Mouse (Mus musculus) c-Kit-positive CD71-positive TER-119-negative erythroid progenitor cells, embryonic 14.5 days (primary cell): Measurements from ENCODE around the gene Mllt3.
A peak's percentile ranks its signal among the peaks of the same experiment; 100 is the strongest.

ENCODE experiments used
- DNase-seq: peaks from one replicate; pipeline ENCODE4 v3.0.0-alpha.2; 2013; ENCODE audit warnings: low read depth

Mllt3 gene

GRCm38 (mm10) chr4:88011870-88012572, 21.1 kb downstream of the Mllt3 start:
- no peak for DNase-seq

DNA sequence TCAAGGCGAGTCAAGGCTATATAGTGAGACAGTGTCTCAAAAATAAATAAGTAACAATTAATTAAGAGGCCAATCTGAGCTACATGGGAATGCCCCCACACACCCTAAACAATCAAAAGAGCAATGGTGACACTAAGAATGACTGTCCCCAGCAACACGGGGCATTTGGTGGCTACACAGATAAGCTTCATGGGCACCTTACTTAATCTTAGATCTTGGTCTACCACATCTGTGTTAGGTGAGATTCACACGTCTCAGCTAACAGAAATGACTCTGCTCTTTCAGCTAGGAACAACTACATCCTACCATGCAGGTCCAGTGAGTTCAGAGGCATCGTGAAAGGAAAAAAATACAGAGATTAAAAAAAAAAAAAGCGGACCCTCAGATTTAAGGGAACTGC, 22.7 kb downstream of the Mllt3 start:
- DNase-seq = no peak

DNA sequence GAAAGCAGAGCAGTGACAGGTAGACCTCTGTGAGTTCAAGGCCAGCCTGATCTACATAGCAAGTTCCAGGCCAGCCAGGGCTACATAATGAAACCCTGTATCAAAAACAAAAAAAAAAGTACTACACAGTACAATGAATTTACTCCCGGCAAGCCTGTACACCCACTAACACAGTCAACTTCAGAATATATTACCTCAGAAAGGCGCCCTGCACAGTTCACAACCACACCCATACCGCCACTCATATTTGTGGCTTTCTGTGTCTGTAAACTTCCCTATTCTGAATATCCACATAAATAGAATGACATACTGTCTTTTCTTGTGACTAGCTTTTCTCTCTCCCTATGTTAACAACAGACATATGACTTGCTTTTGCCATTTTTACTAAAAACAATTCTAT, 27.4 kb downstream of the Mllt3 start:
- DNase-seq = no peak

- peak; percentile 21 for DNase-seq
Observed at GRCm38 (mm10) chr4:88003159-88003948, 29.8 kb downstream of the Mllt3 start.

- no peak for DNase-seq
Observed at GRCm38 (mm10) chr4:87991710-87992109, 41.5 kb downstream of the Mllt3 start.

GRCm38 (mm10) chr4:87990940-87991339, 42.2 kb downstream of the Mllt3 start:
- no peak for DNase-seq

- DNase-seq = no peak
Observed at GRCm38 (mm10) chr4:87985281-87985680, 47.9 kb downstream of the Mllt3 start.

- DNase-seq = no peak
Observed at GRCm38 (mm10) chr4:87984589-87984988, 48.6 kb downstream of the Mllt3 start.

DNA sequence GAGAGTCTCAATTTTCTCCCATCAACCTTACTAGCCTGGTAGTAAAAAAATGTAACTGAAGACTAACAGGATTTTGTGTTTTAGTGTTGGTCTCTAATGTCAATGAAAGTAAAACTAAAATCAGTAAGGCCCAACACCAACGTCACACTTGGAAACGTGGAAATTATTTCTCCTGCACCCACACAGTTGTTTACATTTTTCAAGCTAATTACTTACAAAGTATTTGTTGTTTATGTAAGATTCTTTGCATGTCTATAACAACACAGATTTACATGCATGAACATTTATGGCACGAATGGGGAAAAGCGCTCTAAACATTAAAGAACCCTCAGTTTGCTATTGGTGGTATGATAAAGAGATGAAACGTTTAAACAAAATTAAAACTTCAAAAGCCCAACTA, 49.1 kb downstream of the Mllt3 start:
- DNase-seq = no peak

- DNase-seq = no peak
Observed at GRCm38 (mm10) chr4:87982578-87982977, 50.6 kb downstream of the Mllt3 start.

- DNase-seq = no peak
Observed at GRCm38 (mm10) chr4:87977820-87978448, 55.2 kb downstream of the Mllt3 start.

DNA sequence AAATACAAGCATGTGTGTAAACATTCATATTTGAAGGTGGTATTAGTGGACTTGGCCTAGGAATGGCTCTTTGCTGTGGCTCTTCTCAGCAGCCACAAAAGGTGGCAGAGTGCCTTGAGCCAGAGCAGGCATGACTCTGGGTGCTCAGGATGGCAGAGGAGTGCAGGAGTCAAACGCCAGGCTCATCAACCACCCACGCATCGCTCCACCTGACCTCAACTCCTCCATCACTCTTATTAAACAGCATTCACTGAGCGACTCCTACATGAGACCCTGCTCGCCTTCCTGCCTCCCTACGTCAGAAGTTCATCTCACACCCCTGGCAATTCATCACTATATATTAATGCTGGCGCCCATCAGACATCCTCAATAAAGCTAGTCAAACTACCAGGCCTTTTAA, 67.3 kb downstream of the Mllt3 start:
- DNase-seq = no peak

- peak; percentile 13 for DNase-seq
Observed at GRCm38 (mm10) chr4:87964890-87965289, 68.3 kb downstream of the Mllt3 start.

DNA sequence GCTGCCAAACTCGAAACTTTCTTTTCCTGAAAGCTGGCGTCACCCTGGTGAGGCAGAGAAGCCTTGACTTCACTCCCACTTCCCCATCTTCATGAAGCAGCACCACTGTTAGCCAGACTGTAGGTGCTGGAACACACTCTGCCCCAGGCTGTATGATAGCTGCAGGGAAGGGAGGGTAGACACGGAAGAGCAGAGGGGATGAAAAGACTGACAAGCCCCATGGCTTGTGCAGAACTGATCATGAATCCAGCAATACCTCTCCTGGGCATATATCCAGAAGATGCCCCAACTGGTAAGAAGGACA, 69.4 kb downstream of the Mllt3 start:
- DNase-seq = no peak

GRCm38 (mm10) chr4:87963055-87963772, 70.0 kb downstream of the Mllt3 start:
- DNase-seq = no peak

DNA sequence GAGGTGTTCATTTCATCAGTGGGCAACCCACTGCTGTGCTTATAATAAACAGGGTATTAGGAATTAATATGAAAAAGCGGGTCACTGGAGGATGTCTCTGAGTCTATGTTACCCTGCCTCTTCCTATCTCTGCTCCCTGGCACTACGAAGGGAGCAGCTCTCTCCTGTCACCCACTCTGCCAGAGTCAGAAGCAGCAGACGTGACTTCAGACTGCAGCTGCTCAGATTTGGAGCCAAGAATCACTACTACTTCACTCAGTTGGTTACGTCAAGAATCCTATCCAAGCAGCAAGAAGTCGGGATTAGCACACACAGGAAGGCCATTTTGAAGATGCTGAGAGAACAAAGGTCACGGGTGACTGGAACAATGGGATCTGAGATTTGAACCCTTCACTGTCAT, 71.3 kb downstream of the Mllt3 start:
- no peak for DNase-seq

- DNase-seq = no peak
Observed at GRCm38 (mm10) chr4:87957852-87958251, 75.3 kb downstream of the Mllt3 start.

DNA sequence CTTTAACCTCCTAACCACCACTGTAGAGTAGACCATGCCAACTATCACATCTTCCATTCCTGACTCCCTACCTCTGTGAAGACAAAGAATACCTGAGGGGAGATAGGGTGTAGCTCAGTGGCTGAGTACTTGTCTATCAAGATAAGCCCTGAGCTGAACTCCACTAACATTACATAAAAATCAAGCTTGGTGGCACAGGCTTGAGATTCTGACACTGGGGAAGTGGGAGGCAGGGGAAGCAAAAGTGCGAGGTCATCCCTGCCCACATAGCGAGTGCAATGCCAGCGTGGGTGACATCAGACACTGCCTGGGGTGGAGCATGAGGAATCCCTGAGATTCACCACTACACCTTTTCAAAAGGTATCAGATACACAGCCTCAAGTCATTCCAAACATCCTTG, 76.0 kb downstream of the Mllt3 start:
- no peak for DNase-seq

DNA sequence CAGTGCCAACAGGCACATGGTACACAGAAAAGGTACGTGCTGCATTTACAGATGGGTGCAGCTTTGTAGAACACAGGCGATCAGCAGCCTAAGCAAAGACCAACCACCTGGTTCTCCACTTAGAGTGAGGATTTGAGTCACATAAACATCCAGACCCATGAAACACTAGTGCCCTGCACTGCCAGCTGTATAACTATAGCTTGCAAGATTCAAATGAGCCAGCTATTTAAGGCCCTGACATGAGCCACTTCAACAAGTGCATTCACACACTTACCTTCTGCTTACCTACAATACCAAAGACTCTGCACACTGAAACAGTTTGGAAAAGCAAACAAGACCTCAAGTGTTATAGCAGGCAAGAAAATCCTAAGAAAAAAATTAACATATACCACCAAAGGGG, 78.0 kb downstream of the Mllt3 start:
- no peak for DNase-seq

DNA sequence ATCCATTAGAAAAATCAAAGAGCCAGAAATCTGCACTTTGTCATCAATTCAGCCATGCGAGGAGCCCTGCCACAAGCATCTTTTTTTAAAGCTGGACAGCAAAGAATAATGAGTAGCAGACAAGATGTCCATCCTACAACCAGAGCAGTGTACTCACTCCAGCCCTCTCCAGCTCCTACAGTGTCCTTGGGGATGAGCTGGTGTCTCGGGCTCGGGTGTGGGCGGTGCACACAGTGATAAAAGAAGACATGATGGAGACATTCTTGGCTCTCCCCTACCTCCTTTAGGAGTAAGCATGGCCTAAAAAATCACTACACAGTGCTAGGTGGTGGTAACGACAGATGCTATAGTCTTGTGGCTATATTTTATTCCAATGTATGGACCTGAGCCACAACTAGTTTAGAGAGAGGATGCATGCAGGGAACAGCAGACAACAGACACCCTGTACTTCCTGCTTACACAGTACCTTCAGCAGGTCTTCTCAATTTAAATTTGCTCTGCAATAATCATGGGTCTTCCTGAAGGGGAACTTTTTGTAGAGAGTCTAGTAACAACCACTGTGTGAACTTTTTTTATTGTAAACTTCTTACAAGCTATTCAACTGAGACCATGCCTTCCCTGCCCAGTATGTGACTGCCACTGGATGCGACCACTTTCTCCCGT, 78.6 kb downstream of the Mllt3 start:
- DNase-seq = no peak

GRCm38 (mm10) chr4:87953736-87954135, 79.4 kb downstream of the Mllt3 start:
- no peak for DNase-seq

- no peak for DNase-seq
Observed at GRCm38 (mm10) chr4:87953268-87953667, 79.9 kb downstream of the Mllt3 start.
